Mouse (Mus musculus) liver, embryonic 14.5 days (tissue): Measurements from ENCODE around the gene Btbd8. TPM values are rescaled to one million over a fixed set of nuclear protein-coding genes. Genes with fewer than 3 reads are reported as not detected.

Experiments used
- ATAC-seq: fragments of 200-750 bp; cut with Nextera tagmentation; 2 replicates; pipeline ENCODE4 v1.8.0; 2017; ENCODE audit warnings: moderate number of reproducible peaks, mild to moderate bottlenecking, moderate library complexity; ENCODE audit not compliant: insufficient read depth
- DNase-seq, 3 experiments: peaks; one replicate each; pipeline ENCODE4 v3.0.0-alpha.2; 2012 to 2013; ENCODE audit warnings: low read depth in 3 of 3, low spot score in 3 of 3
- H3K27ac ChIP-seq: fragments of 300-500 bp; sonication (generic); 2 replicates; pipeline ENCODE4 v1.5.1; 2014; ENCODE audit warnings: moderate library complexity, mild to moderate bottlenecking, control low read depth, inconsistent platforms
- H3K27me3 ChIP-seq: fragments of 300-500 bp; sonication (generic); 2 replicates; pipeline ENCODE4 v1.6.1; 2014; ENCODE audit warnings: mild to moderate bottlenecking, low read length, moderate library complexity; ENCODE audit not compliant: control insufficient read depth, insufficient read depth
- H3K36me3 ChIP-seq: fragments of 300-500 bp; sonication (generic); replicated peaks from 2 replicates; pipeline ENCODE4 v1.6.1; 2014; ENCODE audit warnings: low read depth; ENCODE audit not compliant: control insufficient read depth, insufficient read depth
- H3K4me1 ChIP-seq, 2 experiments: fragments of 200-500 bp in 1 of 2; fragments of 300-500 bp in 1 of 2; sonication (generic) in 1 of 2; replicated peaks; 2 replicates each; pipeline ENCODE4 v1.6.1; 2012 to 2014; ENCODE audit warnings: antibody characterized with exemption in 1 of 2, inconsistent platforms in 1 of 2, low read length in 1 of 2; ENCODE audit not compliant: control insufficient read depth in 2 of 2, insufficient read depth in 2 of 2
- H3K4me2 ChIP-seq: fragments of 300-500 bp; sonication (generic); 2 replicates; pipeline ENCODE4 v1.6.1; 2014; ENCODE audit warnings: low read depth, mild to moderate bottlenecking, control low read depth, moderate library complexity
- H3K4me3 ChIP-seq, 2 experiments: fragments of 200-500 bp in 1 of 2; fragments of 300-500 bp in 1 of 2; sonication (generic) in 1 of 2; 2 replicates each; pipeline ENCODE4 v1.5.1; 2012 to 2014; ENCODE audit warnings: low read depth in 2 of 2, low read length in 2 of 2, mild to moderate bottlenecking in 2 of 2, control low read depth in 1 of 2, inconsistent platforms in 1 of 2, moderate library complexity in 1 of 2; ENCODE audit not compliant: insufficient read depth in 1 of 2
- H3K9ac ChIP-seq: fragments of 300-500 bp; sonication (generic); replicated peaks from 2 replicates; pipeline ENCODE4 v1.6.1; 2014; ENCODE audit warnings: mild to moderate bottlenecking, control low read depth, moderate library complexity
- H3K9me3 ChIP-seq: fragments of 300-500 bp; sonication (generic); 2 replicates; pipeline ENCODE4 v1.6.1; 2016; ENCODE audit warnings: low read length, mixed read lengths; ENCODE audit not compliant: control insufficient read depth
- CTCF ChIP-seq: IDR thresholded peaks from 2 replicates; pipeline ENCODE4 v1.5.1; 2016; ENCODE audit warnings: antibody characterized with exemption, low read depth, control low read depth
- EP300 ChIP-seq: IDR thresholded peaks from 2 replicates; pipeline ENCODE4 v1.6.1; 2016; ENCODE audit warnings: antibody characterized with exemption, low read depth
- WGBS: fragments of 180-500 bp; shearing (Covaris S2); extraction: QIAGEN DNeasy Blood & Tissue Kit; methylation state at CpG from one replicate; pipeline ENCODE4 v1.1.7; 2014; ENCODE audit not compliant: insufficient replicate concordance; 5-methylcytosine and 5-hydroxymethylcytosine counted together
- polyA plus RNA-seq, 2 experiments: library from polyadenylated mRNA; depleted of rRNA in 1 of 2; stranded (reverse) in 1 of 2; unstranded in 1 of 2; fragments of >200 nt; fragmentation: Nextera tagmentation in 1 of 2; extraction: Ambion mirVana in 1 of 2; gene quantifications; 2 replicates each; pipeline versions ENCODE4 v1.2.1 to v1.2.3; 2012 to 2014

The Btbd8 gene
- polyA plus RNA-seq, 2 experiments = 1.1 TPM

GRCm38 (mm10) chr5:107511326-107511725 lies 73.5 kb downstream of the Btbd8 start:
- no peak overlapping the region for H3K4me2 ChIP-seq
- H3K27ac ChIP-seq = no peak overlapping the region
- TF ChIP-seq CTCF (no peak), EP300 (no peak)
- no peaks in the 10 kb centered on the region; a peak in 1 of 4 replicates for H3K4me1 ChIP-seq
- 31% methylated on average over 2 of the region's 2 CpGs for WGBS
- no peak for ATAC-seq
- DNase-seq = no peak
- H3K36me3 ChIP-seq = no peaks in the 10 kb centered on the region
- no peaks in the 10 kb centered on the region for H3K27me3 ChIP-seq
- H3K9me3 ChIP-seq = no peaks in the 10 kb centered on the region
- H3K9ac ChIP-seq = no peak overlapping the region
- no peak overlapping the region for H3K4me3 ChIP-seq

GRCm38 (mm10) chr5:107513583-107513982 lies 75.8 kb downstream of the Btbd8 start:
- H3K4me2 ChIP-seq = no peak overlapping the region
- H3K4me1 ChIP-seq = no peaks in the 10 kb centered on the region; a peak in 1 of 4 replicates
- no peaks in the 10 kb centered on the region for H3K36me3 ChIP-seq
- H3K9me3 ChIP-seq = no peaks in the 10 kb centered on the region
- 28% methylated on average over 7 of the region's 7 CpGs for WGBS
- H3K4me3 ChIP-seq = no peak overlapping the region
- H3K27me3 ChIP-seq = no peaks in the 10 kb centered on the region
- ATAC-seq = peak; percentile 69
- no peak overlapping the region for H3K27ac ChIP-seq
- no peak for TF ChIP-seq EP300
- TF ChIP-seq CTCF = peak; percentile 93
- DNase-seq = peak in 2 of 3 experiments; percentile 36 to 37
- no peak overlapping the region for H3K9ac ChIP-seq

- 71% methylated on average over 3 of the region's 3 CpGs for WGBS
- TF ChIP-seq CTCF (no peak), EP300 (no peak)
- H3K9ac ChIP-seq = no peak overlapping the region
Observed at GRCm38 (mm10) chr5:107515453-107515852, 77.7 kb downstream of the Btbd8 start.

GRCm38 (mm10) chr5:107516087-107516486 lies 78.3 kb downstream of the Btbd8 start:
- no peaks in the 10 kb centered on the region for H3K27me3 ChIP-seq
- no peak overlapping the region for H3K4me2 ChIP-seq
- 74% methylated on average over 1 of the region's 1 CpGs for WGBS
- no peak for DNase-seq
- H3K4me3 ChIP-seq = no peak overlapping the region
- H3K27ac ChIP-seq = no peak overlapping the region
- H3K9ac ChIP-seq = no peak overlapping the region
- no peak for ATAC-seq
- H3K36me3 ChIP-seq = no peaks in the 10 kb centered on the region
- TF ChIP-seq CTCF (no peak), EP300 (no peak)
- no peaks in the 10 kb centered on the region for H3K9me3 ChIP-seq
- no peaks in the 10 kb centered on the region; a peak in 1 of 4 replicates for H3K4me1 ChIP-seq

More at GRCm38 (mm10) chr5:107515453-107515852, 77.7 kb downstream of the Btbd8 start:
- Histone ChIP-seq H3K36me3 (no peaks in the 10 kb centered on the region), H3K27ac (no peak overlapping the region), H3K27me3 (no peaks in the 10 kb centered on the region), H3K4me2 (no peak overlapping the region), H3K9me3 (no peaks in the 10 kb centered on the region), H3K4me1 (no peaks in the 10 kb centered on the region; a peak in 1 of 4 replicates), H3K4me3 (no peak overlapping the region)
- DNase-seq (no peak), ATAC-seq (peak; percentile 69)

- 70% methylated on average over 4 of the region's 4 CpGs for WGBS
- Histone ChIP-seq H3K9ac (no peak overlapping the region), H3K36me3 (no peaks in the 10 kb centered on the region), H3K27ac (no peak overlapping the region), H3K4me1 (no peaks in the 10 kb centered on the region; a peak in 2 of 4 replicates), H3K9me3 (no peaks in the 10 kb centered on the region), H3K27me3 (no peaks in the 10 kb centered on the region), H3K4me2 (no peak overlapping the region), H3K4me3 (no peak overlapping the region)
- TF ChIP-seq CTCF (no peak), EP300 (no peak)
- DNase-seq = no peak
- ATAC-seq = no peak
Observed at GRCm38 (mm10) chr5:107518602-107519001, 80.8 kb downstream of the Btbd8 start.
